Mouse (Mus musculus): ENCODE results near the gene 2010315B03Rik. TPM values are rescaled to one million over a fixed set of nuclear protein-coding genes. Genes with fewer than 3 reads are reported as not detected.

Gene 2010315B03Rik
- total and polyA plus RNA-seq, 2 experiments = 4.2 to 27.5 TPM

DNA sequence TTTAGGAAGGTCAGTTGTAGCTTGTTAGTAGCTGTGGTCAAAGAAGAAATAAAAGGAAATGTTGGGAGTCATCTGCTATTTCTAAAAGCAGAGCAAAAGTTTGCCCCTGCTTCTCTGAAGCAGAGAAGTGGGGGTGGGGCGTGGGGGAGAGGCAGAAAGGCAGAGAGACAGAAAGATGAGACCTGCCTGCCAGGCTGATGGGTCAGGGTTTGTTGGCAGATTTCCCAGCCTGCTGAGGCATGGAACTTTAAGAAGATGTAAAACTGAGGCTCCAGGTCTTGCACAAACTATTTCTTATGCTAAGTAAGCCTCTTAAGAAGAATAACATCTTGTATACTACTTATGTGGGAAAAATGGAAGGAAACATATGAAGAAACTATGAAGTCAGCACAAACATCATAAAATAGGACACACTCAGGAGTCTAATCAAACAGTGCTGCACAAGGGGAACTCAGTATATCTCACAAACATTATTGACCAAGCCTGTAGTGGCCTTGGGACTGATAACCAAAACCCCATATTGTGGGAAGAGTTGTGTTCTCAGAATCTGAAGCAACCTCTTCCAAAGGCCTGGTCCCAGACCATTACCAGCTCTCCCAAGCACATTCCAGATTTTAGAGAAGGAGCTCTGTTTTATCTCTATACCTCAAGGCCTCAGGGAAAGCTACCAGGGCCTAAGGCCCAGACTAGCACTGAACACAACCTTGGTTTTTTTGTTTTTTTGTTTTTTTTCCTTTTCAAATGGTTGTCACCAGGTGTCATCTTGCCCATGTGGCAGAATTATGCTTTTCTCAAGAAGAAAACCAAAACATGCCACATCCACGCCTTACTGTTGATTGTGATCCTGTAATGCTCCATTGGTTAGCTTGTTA, 31.7 kb downstream of the 2010315B03Rik start:
- DNase-seq (ENCODE audit: extremely low read depth, low read depth, low spot score) = peak; percentile 58
- peak overlapping the region; percentile 35 for H3K9ac ChIP-seq (ENCODE audit: low read depth, low read length)
- H3K4me3 ChIP-seq (ENCODE audit: insufficient read depth, low read depth, low read length) = peak overlapping the region; percentile 72
- peaks cover 15% of the 10 kb centered on the region; the same call in 1 of the 2 replicates for H3K4me1 ChIP-seq (ENCODE audit: control insufficient read depth, insufficient read depth, low read length)
- no peak for TF ChIP-seq POLR2A (IDR thresholded peaks at IDR 0.05; ENCODE audit: extremely low read depth, insufficient read depth, low read length)
- no peak for TF ChIP-seq CTCF (IDR thresholded peaks at IDR 0.05; ENCODE audit: low read depth, low read length)
- H3K36me3 ChIP-seq (ENCODE audit: control insufficient read depth, insufficient read depth, low read length) = peaks cover 3% of the 10 kb centered on the region; the same call in 1 of the 2 replicates
- 0 out of 2 replicates have a peak overlapping the region, but pooled peaks have one; percentile 5 for H3K27ac ChIP-seq (replicated peaks; ENCODE audit: insufficient read depth, low read depth, low read length)
- WGBS = 36% methylated on average over 2 of the region's 2 CpGs
- H3K79me2 ChIP-seq (ENCODE audit: control insufficient read depth, insufficient read depth, low read length) = peaks cover 22% of the 10 kb centered on the region; the same call in 1 of the 2 replicates
- no peaks in the 10 kb centered on the region for H3K27me3 ChIP-seq (ENCODE audit: control insufficient read depth, insufficient read depth, low read length)

DNA sequence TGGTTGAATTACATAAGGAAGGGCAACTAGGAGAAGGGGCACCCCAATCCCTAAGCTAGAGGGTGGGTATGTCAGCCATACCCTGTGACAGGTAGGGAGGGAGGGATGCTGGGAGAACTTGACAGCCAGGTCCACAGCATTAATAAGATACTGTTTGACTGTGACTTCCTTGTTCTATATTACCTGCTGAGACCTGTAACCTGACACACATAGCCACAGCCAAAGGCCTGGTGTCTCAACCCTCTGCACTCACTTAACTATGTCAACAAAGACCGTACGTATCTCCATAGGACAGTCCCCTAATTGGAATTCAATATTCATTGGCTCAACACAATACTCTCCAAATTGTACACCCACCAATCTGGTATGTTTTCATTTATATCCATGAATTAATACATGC, 33.2 kb downstream of the 2010315B03Rik start:
- Histone ChIP-seq H3K27ac (replicated peaks; ENCODE audit: insufficient read depth, low read depth, low read length) (no peak overlapping the region), H3K79me2 (ENCODE audit: control insufficient read depth, insufficient read depth, low read length) (peaks cover 24% of the 10 kb centered on the region; the same call in 1 of the 2 replicates), H3K27me3 (ENCODE audit: control insufficient read depth, insufficient read depth, low read length) (no peaks in the 10 kb centered on the region), H3K4me1 (ENCODE audit: control insufficient read depth, insufficient read depth, low read length) (peaks cover 15% of the 10 kb centered on the region; the same call in 1 of the 2 replicates), H3K36me3 (ENCODE audit: control insufficient read depth, insufficient read depth, low read length) (peaks cover 13% of the 10 kb centered on the region), H3K9ac (ENCODE audit: low read depth, low read length) (no peak overlapping the region), H3K4me3 (ENCODE audit: insufficient read depth, low read depth, low read length) (no peak overlapping the region)
- TF ChIP-seq POLR2A (IDR thresholded peaks at IDR 0.05; ENCODE audit: extremely low read depth, insufficient read depth, low read length) (no peak), CTCF (IDR thresholded peaks at IDR 0.05; ENCODE audit: low read depth, low read length) (no peak)
- WGBS = 16% methylated on average over 2 of the region's 2 CpGs
- DNase-seq (ENCODE audit: extremely low read depth, low read depth, low spot score) = no peak

DNA sequence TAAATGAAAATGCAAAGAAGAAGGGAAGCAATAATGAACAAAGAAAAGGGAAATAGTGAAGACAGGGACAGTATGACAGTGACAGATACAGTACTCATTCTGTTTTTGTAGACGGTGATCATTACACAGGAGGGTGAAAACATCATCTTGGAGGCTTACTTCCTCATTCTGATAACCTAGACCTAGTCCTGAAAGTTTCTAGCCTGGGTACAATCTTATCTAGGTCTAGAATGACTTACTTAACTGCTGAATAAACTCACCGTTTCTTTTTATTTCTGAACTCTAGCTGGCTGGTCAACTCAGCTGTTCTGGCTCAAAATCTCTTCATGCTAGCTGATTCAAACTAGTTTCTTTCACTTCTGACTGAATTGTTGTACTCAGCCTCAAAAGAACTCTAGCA, 37.4 kb downstream of the 2010315B03Rik start:
- Histone ChIP-seq H3K27me3 (ENCODE audit: control insufficient read depth, insufficient read depth, low read length) (no peaks in the 10 kb centered on the region), H3K9ac (ENCODE audit: low read depth, low read length) (no peak overlapping the region), H3K4me1 (ENCODE audit: control insufficient read depth, insufficient read depth, low read length) (peaks cover 18% of the 10 kb centered on the region; the same call in 1 of the 2 replicates), H3K4me3 (ENCODE audit: insufficient read depth, low read depth, low read length) (no peak overlapping the region), H3K36me3 (ENCODE audit: control insufficient read depth, insufficient read depth, low read length) (peaks cover 34% of the 10 kb centered on the region), H3K79me2 (ENCODE audit: control insufficient read depth, insufficient read depth, low read length) (peaks cover 20% of the 10 kb centered on the region; the same call in 1 of the 2 replicates), H3K27ac (replicated peaks; ENCODE audit: insufficient read depth, low read depth, low read length) (no peak overlapping the region)
- 77% methylated on average over 2 of the region's 2 CpGs for WGBS
- no peak for DNase-seq (ENCODE audit: extremely low read depth, low read depth, low spot score)
- no peak for TF ChIP-seq CTCF (IDR thresholded peaks at IDR 0.05; ENCODE audit: low read depth, low read length)
- no peak for TF ChIP-seq POLR2A (IDR thresholded peaks at IDR 0.05; ENCODE audit: extremely low read depth, insufficient read depth, low read length)

DNA sequence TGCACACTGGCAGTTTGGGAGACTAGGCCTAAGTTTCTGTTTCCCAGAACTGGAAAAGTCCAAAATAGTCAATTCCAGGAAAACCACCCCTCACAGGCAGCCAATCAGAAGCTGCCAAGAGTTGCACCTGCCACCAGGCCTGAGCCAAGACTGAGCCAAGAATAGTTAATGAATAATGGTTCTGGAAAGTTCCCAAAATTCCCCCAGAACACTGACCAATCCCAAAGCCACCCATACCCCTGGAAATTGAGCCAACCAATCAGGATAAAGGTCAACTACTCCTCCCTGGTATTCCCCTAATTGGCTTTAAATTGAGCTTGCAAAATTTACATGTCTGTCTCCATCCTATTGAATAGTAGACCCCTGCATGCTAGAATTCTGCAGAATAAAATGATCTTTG, 39.3 kb downstream of the 2010315B03Rik start:
- no peak overlapping the region for H3K4me3 ChIP-seq (ENCODE audit: insufficient read depth, low read depth, low read length)
- no peak overlapping the region for H3K9ac ChIP-seq (ENCODE audit: low read depth, low read length)
- H3K4me1 ChIP-seq (ENCODE audit: control insufficient read depth, insufficient read depth, low read length) = peaks cover 6% of the 10 kb centered on the region; the same call in 1 of the 2 replicates
- H3K27ac ChIP-seq (replicated peaks; ENCODE audit: insufficient read depth, low read depth, low read length) = peak overlapping the region; percentile 67
- H3K36me3 ChIP-seq (ENCODE audit: control insufficient read depth, insufficient read depth, low read length) = peaks cover 47% of the 10 kb centered on the region
- TF ChIP-seq POLR2A (IDR thresholded peaks at IDR 0.05; ENCODE audit: extremely low read depth, insufficient read depth, low read length) (no peak), CTCF (IDR thresholded peaks at IDR 0.05; ENCODE audit: low read depth, low read length) (no peak)
- peaks cover 7% of the 10 kb centered on the region; the same call in 1 of the 2 replicates for H3K79me2 ChIP-seq (ENCODE audit: control insufficient read depth, insufficient read depth, low read length)
- DNase-seq (ENCODE audit: extremely low read depth, low read depth, low spot score) = peak; percentile 95
- no peaks in the 10 kb centered on the region for H3K27me3 ChIP-seq (ENCODE audit: control insufficient read depth, insufficient read depth, low read length)

DNA sequence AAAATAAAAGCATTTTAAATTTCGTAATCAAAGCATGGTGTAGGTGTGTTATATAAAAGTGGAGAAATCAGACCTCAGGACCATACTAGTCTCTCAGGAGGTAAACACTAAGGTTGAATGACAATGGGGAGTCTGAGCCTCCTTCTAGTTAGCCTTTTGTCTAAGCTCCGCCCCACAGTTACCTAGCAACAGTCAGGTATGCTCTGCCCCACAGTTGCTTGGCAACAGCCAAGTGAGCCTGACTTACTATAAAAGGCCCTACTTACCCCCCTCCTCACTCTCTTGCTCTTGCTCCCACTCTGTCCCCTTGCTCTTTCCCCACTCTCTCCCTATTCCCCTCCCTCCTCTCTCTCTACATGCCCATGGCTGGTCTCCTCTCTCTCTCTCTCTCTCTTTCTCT, 44.6 kb downstream of the 2010315B03Rik start:
- no peak for DNase-seq (ENCODE audit: extremely low read depth, low read depth, low spot score)
- Histone ChIP-seq H3K4me3 (ENCODE audit: insufficient read depth, low read depth, low read length) (no peak overlapping the region), H3K79me2 (ENCODE audit: control insufficient read depth, insufficient read depth, low read length) (no peaks in the 10 kb centered on the region), H3K4me1 (ENCODE audit: control insufficient read depth, insufficient read depth, low read length) (no peaks in the 10 kb centered on the region), H3K27ac (replicated peaks; ENCODE audit: insufficient read depth, low read depth, low read length) (no peak overlapping the region), H3K36me3 (ENCODE audit: control insufficient read depth, insufficient read depth, low read length) (peaks cover 29% of the 10 kb centered on the region), H3K27me3 (ENCODE audit: control insufficient read depth, insufficient read depth, low read length) (no peaks in the 10 kb centered on the region), H3K9ac (ENCODE audit: low read depth, low read length) (no peak overlapping the region)
- TF ChIP-seq CTCF (IDR thresholded peaks at IDR 0.05; ENCODE audit: low read depth, low read length) (no peak), POLR2A (IDR thresholded peaks at IDR 0.05; ENCODE audit: extremely low read depth, insufficient read depth, low read length) (no peak)
- 56% methylated on average over 2 of the region's 2 CpGs for WGBS

DNA sequence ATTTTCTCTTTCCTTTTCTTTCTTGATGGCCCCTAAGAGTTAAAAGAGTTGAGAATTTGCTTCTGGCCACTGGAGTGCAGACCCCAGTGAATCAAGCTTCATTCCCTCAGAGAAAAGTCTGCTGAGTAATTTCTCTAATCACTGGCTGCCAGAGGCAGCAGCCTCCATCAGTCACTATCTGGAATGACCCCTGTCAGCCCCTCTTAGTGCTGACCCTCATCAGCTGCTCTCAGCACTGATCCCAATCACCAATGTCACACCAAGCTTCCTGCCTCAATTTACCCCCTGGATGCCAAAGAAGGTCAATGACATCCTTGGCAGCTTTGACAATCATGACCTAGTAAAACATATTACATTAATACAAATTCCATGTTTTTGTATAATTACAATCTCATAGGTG, 45.0 kb downstream of the 2010315B03Rik start:
- H3K27me3 ChIP-seq (ENCODE audit: control insufficient read depth, insufficient read depth, low read length) = no peaks in the 10 kb centered on the region
- DNase-seq (ENCODE audit: extremely low read depth, low read depth, low spot score) = no peak
- H3K27ac ChIP-seq (replicated peaks; ENCODE audit: insufficient read depth, low read depth, low read length) = no peak overlapping the region
- H3K4me3 ChIP-seq (ENCODE audit: insufficient read depth, low read depth, low read length) = no peak overlapping the region
- TF ChIP-seq CTCF (IDR thresholded peaks at IDR 0.05; ENCODE audit: low read depth, low read length) (no peak), POLR2A (IDR thresholded peaks at IDR 0.05; ENCODE audit: extremely low read depth, insufficient read depth, low read length) (no peak)
- H3K9ac ChIP-seq (ENCODE audit: low read depth, low read length) = no peak overlapping the region
- no peaks in the 10 kb centered on the region for H3K4me1 ChIP-seq (ENCODE audit: control insufficient read depth, insufficient read depth, low read length)
- H3K36me3 ChIP-seq (ENCODE audit: control insufficient read depth, insufficient read depth, low read length) = peaks cover 29% of the 10 kb centered on the region
- no peaks in the 10 kb centered on the region for H3K79me2 ChIP-seq (ENCODE audit: control insufficient read depth, insufficient read depth, low read length)
